Mouse (Mus musculus) G1E (cell line): ENCODE measurements around the gene Nup107. TPM values are rescaled to one million over a fixed set of nuclear protein-coding genes. Genes with fewer than 3 reads are reported as not detected.
"Not testable (repeated sequence)": the region's sequence is repeated elsewhere in the genome, so short reads cannot be mapped to it uniquely, and the experiment has no call there.

Source experiments
- ATAC-seq: 2 replicates; pipeline ENCODE4 v1.8.0; 2016; ENCODE audit warnings: mild to moderate bottlenecking; ENCODE audit not compliant: insufficient number of reproducible peaks, poor library complexity, low FRiP score, severe bottlenecking; ENCODE audit errors: extremely low read depth
- DNase-seq: peaks from one replicate; pipeline ENCODE4 v3.0.0; 2012; ENCODE audit warnings: low spot score
- H3K27me3 ChIP-seq: 2 replicates; pipeline ENCODE4 v1.6.1; 2012; ENCODE audit warnings: mild to moderate bottlenecking, low read length, inconsistent platforms; ENCODE audit not compliant: insufficient read depth
- H3K36me3 ChIP-seq: replicated peaks from 2 replicates; pipeline ENCODE3; 2012; ENCODE audit warnings: mild to moderate bottlenecking, inconsistent platforms
- H3K4me1 ChIP-seq: 2 replicates; pipeline ENCODE4 v1.6.1; 2012; ENCODE audit warnings: low read depth, low read length, inconsistent platforms, mixed read lengths; ENCODE audit not compliant: insufficient read depth
- H3K4me3 ChIP-seq: 2 replicates; pipeline ENCODE4 v1.5.1; 2012; ENCODE audit warnings: low read depth, mild to moderate bottlenecking, inconsistent platforms, low read length, moderate library complexity, mixed read lengths
- H3K9me3 ChIP-seq: replicated peaks from 2 replicates; pipeline ENCODE4 v1.6.1; 2012; ENCODE audit warnings: inconsistent platforms
- CTCF ChIP-seq: IDR thresholded peaks from 2 replicates; pipeline ENCODE4 v1.5.1; 2012; ENCODE audit warnings: low read depth, low read length, inconsistent platforms, mixed read lengths
- GATA1 ChIP-seq: IDR thresholded peaks from 2 replicates; pipeline ENCODE4 v1.6.1; 2012; ENCODE audit warnings: borderline replicate concordance, low read length, inconsistent platforms, mixed read lengths
- GATA2 ChIP-seq: IDR thresholded peaks from 2 replicates; pipeline ENCODE4 v1.6.1; 2012; ENCODE audit warnings: low read depth, low read length, inconsistent platforms, borderline replicate concordance
- POLR2AphosphoS5 ChIP-seq: IDR thresholded peaks from 2 replicates; pipeline ENCODE4 v1.6.1; 2012; ENCODE audit warnings: low read depth, low read length, inconsistent platforms; ENCODE audit not compliant: insufficient replicate concordance
- TAL1 ChIP-seq: conservative IDR thresholded peaks from 2 replicates; pipeline ENCODE4 v1.6.1; 2012; ENCODE audit warnings: low read depth, low read length, inconsistent platforms, mixed read lengths
- polyA plus RNA-seq: library from polyadenylated mRNA; stranded (reverse); fragments of >175 nt; gene quantifications from 2 replicates; pipeline ENCODE4 v1.2.3, GENCODE M21; 2012
- total RNA-seq, 2 experiments: library from RNA; stranded (forward) in 1 of 2; stranded (reverse) in 1 of 2; fragments of 200-1000 nt in 1 of 2; fragments of >200 nt in 1 of 2; fragmentation: Nextera tagmentation in 1 of 2; gene quantifications; 2 replicates each; pipeline ENCODE4 v1.2.3; 2014 to 2017

Gene Nup107
- total and polyA plus RNA-seq, 3 experiments, result 59.9 to 144 (median 130) TPM

GRCm38 (mm10) chr10:117761551-117761950 lies 31.0 kb downstream of the Nup107 start:
- no peak for TF ChIP-seq GATA2
- no peak for TF ChIP-seq TAL1
- TF ChIP-seq GATA1, result no peak
- no peak for TF ChIP-seq CTCF
- TF ChIP-seq POLR2AphosphoS5, result no peak
- H3K9me3 ChIP-seq, result no peaks in the 10 kb centered on the region
- ATAC-seq (no peak), DNase-seq (no peak)
- H3K36me3 ChIP-seq, result peaks cover 98% of the 10 kb centered on the region
- no peaks in the 10 kb centered on the region for H3K27me3 ChIP-seq
- H3K4me1 ChIP-seq, result peaks cover 2% of the 10 kb centered on the region; the same call in 1 of the 2 replicates
- H3K4me3 ChIP-seq, result no peak overlapping the region

- DNase-seq (no peak), ATAC-seq (no peak)
- TF ChIP-seq GATA2 (no peak), TAL1 (no peak), POLR2AphosphoS5 (no peak)
- Histone ChIP-seq H3K36me3 (peaks cover 98% of the 10 kb centered on the region), H3K4me3 (no peak overlapping the region), H3K9me3 (no peaks in the 10 kb centered on the region), H3K27me3 (no peaks in the 10 kb centered on the region), H3K4me1 (peaks cover 2% of the 10 kb centered on the region; the same call in 1 of the 2 replicates)
Measured at GRCm38 (mm10) chr10:117760831-117761335, 31.6 kb downstream of the Nup107 start.

GRCm38 (mm10) chr10:117759844-117760630 lies 32.5 kb downstream of the Nup107 start:
- Histone ChIP-seq H3K4me3 (no peak overlapping the region), H3K4me1 (peaks cover 10% of the 10 kb centered on the region; the same call in 1 of the 2 replicates), H3K27me3 (no peaks in the 10 kb centered on the region), H3K9me3 (no peaks in the 10 kb centered on the region), H3K36me3 (peaks cover 98% of the 10 kb centered on the region)
- ATAC-seq (no peak), DNase-seq (no peak)
- TF ChIP-seq GATA2 (no peak), TAL1 (no peak), POLR2AphosphoS5 (no peak), GATA1 (no peak), CTCF (no peak)

GRCm38 (mm10) chr10:117758749-117759727 lies 33.5 kb downstream of the Nup107 start:
- DNase-seq (no peak), ATAC-seq (no peak; the same call in 1 of the 2 replicates)
- Histone ChIP-seq H3K4me1 (peaks cover 13% of the 10 kb centered on the region; the same call in 1 of the 2 replicates), H3K27me3 (no peaks in the 10 kb centered on the region), H3K36me3 (peaks cover 97% of the 10 kb centered on the region), H3K4me3 (no peak overlapping the region), H3K9me3 (no peaks in the 10 kb centered on the region)
- no peak for TF ChIP-seq GATA1
- TF ChIP-seq POLR2AphosphoS5, result no peak
- TF ChIP-seq CTCF, result no peak
- no peak for TF ChIP-seq GATA2
- TF ChIP-seq TAL1, result no peak

- ATAC-seq, H3K9me3 ChIP-seq, H3K4me3 ChIP-seq, H3K27me3 ChIP-seq, DNase-seq: not testable (repeated sequence)
- Histone ChIP-seq H3K36me3 (peaks cover 93% of the 10 kb centered on the region), H3K4me1 (peaks cover 13% of the 10 kb centered on the region; the same call in 1 of the 2 replicates)
Measured at GRCm38 (mm10) chr10:117758344-117758743, 34.2 kb downstream of the Nup107 start.

- Histone ChIP-seq H3K4me3 (no peak overlapping the region), H3K9me3 (no peaks in the 10 kb centered on the region), H3K27me3 (no peaks in the 10 kb centered on the region), H3K36me3 (peaks cover 93% of the 10 kb centered on the region), H3K4me1 (peaks cover 11% of the 10 kb centered on the region; the same call in 1 of the 2 replicates)
- no peak for DNase-seq
- ATAC-seq, result no peak
- TF ChIP-seq GATA1 (no peak), TAL1 (no peak), POLR2AphosphoS5 (no peak), CTCF (no peak), GATA2 (no peak)
Measured at GRCm38 (mm10) chr10:117757796-117758342, 34.6 kb downstream of the Nup107 start.
